Mouse (Mus musculus): ENCODE results near the gene Gm4301.
"Not testable (repeated sequence)": the region's sequence is repeated elsewhere in the genome, so short reads cannot be mapped to it uniquely, and the experiment has no call there.

The Gm4301 gene

GRCm38 (mm10) chr10:100335376-100335775 is at the start of gene Gm4301:
Gm4301 (plus strand) TSS chr10:100335676.
- DNase-seq, result not testable (repeated sequence)

- DNase-seq, result no peak
Observed at GRCm38 (mm10) chr10:100296105-100296504, 39.4 kb upstream of the Gm4301 start.

- DNase-seq, result not testable (repeated sequence)
Observed at GRCm38 (mm10) chr10:100300106-100300505, 35.4 kb upstream of the Gm4301 start.

- not testable (repeated sequence) for DNase-seq
Observed at GRCm38 (mm10) chr10:100340536-100340935, 5.1 kb downstream of the Gm4301 start, which contains the start of gene Gm4302. Gm4302 (plus strand) TSS chr10:100340836.

- not testable (repeated sequence) for DNase-seq
Observed at GRCm38 (mm10) chr10:100345672-100346071, 10.2 kb downstream of the Gm4301 start, which contains the start of gene Gm4303. Gm4303 (plus strand) TSS chr10:100345972.

GRCm38 (mm10) chr10:100350793-100351192 is 15.3 kb downstream of the Gm4301 start, which contains the start of gene Gm4305:
Gm4305 (plus strand) TSS chr10:100351093.
- DNase-seq, result not testable (repeated sequence)

GRCm38 (mm10) chr10:100356841-100357240 is 21.4 kb downstream of the Gm4301 start:
- peak; percentile 5 to 43 for DNase-seq

- DNase-seq, result not testable (repeated sequence)
Observed at GRCm38 (mm10) chr10:100361038-100361437, 25.6 kb downstream of the Gm4301 start, which contains the start of gene Gm4307. Gm4307 (plus strand) TSS chr10:100361338.

- not testable (repeated sequence) for DNase-seq
Observed at GRCm38 (mm10) chr10:100382460-100382859, 47.0 kb downstream of the Gm4301 start, which contains the start of gene Gm4312. Gm4312 (minus strand) TSS chr10:100382560.
